Mouse (Mus musculus) spleen, adult 2 months (tissue): ENCODE measurements around the gene Mettl27.

Experiments
- CTCF ChIP-seq: fragments of 200-500 bp; IDR thresholded peaks from 2 replicates; pipeline ENCODE4 v1.5.1; 2011; ENCODE audit warnings: mild to moderate bottlenecking, inconsistent platforms; ENCODE audit not compliant: insufficient read depth, insufficient read length, insufficient replicate concordance; ENCODE audit errors: extremely low read depth
- POLR2A ChIP-seq: fragments of 200-500 bp; IDR thresholded peaks from 2 replicates; pipeline ENCODE4 v1.6.1; 2011; ENCODE audit warnings: low read depth, low read length, inconsistent platforms

GRCm38 (mm10) chr5:134976577-134977250, 44.5 kb downstream of the Mettl27 start:
- TF ChIP-seq POLR2A (no peak), CTCF (no peak)
